Mouse (Mus musculus): Measurements from ENCODE around the gene Tceanc2. TPM values are rescaled to one million over a fixed set of nuclear protein-coding genes. Genes with fewer than 3 reads are reported as not detected.
A peak's percentile ranks its signal among the peaks of the same experiment; 100 is the strongest.

The Tceanc2 gene
- total RNA-seq, 2 experiments from 2014 or later, result 16.5 to 20.7 TPM

DNA sequence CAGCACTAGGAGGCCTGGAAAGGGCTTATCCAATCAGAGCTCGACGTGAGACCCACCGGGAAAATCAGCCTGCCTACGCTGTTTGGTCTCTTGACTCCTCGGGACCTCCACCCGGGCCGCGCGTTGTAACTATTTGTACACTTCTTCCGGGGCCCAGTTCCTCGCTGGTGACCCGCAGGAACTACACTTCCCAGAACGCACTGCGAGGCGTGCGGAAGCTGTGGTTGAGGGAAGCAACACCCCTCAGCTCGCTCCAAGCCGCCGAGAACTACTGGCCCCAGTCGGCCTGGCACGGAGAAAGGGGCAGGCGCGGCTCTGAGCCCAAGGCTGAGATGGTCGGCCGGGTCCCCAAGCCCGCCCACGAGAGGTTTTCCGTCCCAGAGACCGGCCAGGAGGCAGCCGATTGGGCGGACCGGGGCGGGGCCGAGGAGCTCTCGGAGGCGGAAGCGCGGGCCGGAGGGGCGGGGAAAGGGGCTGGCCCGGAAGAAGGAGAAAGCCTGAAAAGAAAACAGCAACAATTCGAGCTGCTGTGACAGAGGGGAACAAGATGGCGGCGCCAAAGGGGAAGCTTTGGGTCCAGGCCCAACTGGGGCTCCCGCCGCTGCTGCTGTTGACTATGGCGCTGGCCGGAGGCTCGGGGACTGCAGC lies 610 bp downstream of the Tceanc2 start, which contains the start of gene Tmem59:
Gene Tmem59, plus strand, starts transcription at position 218 of the 648 bp plus-strand sequence.
- DNase-seq, result peak; percentile 97 to 98

- no peak for DNase-seq
Observed at GRCm38 (mm10) chr4:107177506-107177905, 1.4 kb downstream of the Tceanc2 start.

DNA sequence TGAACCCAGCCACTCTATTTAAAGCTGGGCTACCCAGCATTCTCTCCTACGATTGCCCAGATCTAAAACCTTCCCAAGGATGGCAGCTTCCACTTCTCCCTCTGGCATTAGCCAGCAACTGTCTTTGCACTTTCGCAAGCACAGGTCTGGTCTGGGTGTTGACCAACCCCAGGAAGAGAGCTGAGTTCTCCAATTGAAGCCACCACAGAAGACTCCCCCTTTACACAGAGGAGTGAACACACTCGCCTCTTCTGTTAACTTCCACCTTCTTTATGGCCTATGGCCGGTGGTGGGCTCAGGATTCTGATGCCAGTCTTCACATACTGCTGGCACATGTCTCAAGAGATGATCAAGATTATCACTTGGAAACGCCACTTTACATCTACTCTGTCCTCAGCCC lies 11.1 kb downstream of the Tceanc2 start:
- no peak for DNase-seq

GRCm38 (mm10) chr4:107166700-107167099 lies 12.2 kb downstream of the Tceanc2 start:
- DNase-seq, result no peak

DNA sequence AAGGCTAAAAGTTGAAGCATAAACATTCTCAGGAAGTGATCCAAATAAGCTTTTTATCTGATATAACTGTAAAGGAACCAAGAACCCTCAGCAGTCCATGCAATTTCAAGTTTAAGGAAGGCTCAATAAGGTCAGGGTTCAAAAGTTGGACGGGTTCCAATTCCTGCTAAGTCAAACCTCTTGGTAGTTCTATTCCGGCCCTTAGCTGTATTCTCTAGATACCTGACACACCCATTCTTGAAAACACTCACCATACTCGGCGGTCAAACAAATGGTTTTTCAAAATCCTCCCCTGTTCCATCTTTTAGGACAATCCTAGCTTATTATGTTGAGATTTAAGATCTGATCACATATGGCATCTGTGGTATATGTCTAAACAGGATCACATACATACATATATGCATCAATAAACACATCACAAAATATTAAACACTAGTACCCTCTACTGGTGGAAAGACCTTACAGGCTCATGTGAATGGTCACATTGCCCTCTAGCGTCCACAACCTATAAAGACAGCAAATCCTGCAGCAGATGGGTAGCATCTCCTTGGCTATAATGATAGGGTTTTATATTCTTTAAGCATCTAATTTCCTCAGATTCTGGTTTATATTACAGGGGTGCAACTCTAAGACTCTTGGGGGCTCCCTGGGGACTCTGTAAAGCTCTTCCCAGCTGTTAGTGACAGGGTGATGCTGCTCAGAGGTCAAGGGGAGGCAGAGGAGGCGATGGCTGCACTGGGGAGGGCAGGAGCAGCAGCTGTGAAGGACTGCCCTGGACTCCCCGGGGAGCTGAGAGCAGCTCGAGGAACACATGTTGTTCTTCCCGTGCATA lies 14.9 kb downstream of the Tceanc2 start:
- DNase-seq, result peak; percentile 47 to 72

- DNase-seq, result no peak
Observed at GRCm38 (mm10) chr4:107163341-107163740, 15.6 kb downstream of the Tceanc2 start.

DNA sequence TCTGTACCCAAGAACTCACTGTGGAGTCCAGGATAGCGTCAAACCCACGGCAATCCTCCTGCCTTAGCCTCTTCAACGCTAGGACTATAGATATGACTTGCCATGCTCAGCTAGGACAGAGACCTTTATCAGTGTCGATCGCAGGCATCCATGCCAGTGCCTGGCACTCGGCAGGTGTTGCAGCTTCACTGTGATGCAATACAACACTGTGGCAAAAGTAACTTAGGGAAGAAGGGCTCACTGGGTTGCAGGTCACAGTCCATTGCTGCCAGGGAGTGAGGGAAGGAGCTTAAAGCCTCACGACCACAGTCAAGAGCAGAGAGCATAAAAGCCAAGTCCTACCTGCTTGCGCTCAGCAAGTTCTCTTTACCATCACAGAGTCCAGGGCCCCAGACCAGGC lies 18.7 kb downstream of the Tceanc2 start:
- DNase-seq, result no peak

- DNase-seq, result no peak
Observed at GRCm38 (mm10) chr4:107159166-107159773, 19.6 kb downstream of the Tceanc2 start.

DNA sequence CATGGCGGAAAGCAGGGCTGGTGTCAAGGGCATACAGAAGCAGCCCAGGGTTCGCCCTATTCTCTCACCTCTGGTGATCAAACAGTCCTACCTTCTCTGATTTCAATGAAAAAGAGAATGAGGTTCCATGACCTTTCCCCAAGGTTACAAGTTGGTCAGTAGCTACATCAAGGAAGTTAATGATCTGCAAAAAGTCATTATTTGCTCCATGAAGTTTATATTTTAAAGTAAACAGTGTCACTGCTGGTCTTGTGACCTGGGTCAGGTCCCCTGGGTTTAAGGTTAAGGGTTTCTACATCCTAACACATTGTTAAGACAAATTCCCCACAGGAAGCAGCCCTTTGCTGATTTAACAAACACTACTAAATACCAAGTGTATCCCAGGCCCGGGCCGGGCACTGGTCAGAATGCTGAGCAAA lies 21.9 kb downstream of the Tceanc2 start:
- no peak for DNase-seq

DNA sequence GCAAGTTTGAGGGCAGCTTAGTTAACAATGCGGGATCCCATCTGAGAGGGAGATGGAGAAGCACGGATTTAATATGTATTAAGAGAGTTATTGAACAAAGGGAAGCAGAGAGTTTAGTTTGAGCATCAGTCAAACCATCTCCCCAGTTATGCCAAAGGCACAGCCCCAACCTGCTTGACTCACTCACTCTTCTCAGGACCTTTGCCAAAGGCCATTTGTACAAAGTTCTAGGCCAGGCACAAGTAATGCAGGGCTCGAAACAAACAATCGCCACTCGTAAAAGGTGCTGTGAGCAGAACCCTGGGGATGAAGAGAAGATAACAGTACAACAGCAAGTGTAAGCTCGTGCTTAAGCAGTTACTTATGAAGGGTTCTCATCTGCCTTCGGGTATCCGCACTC lies 26.3 kb downstream of the Tceanc2 start:
- no peak for DNase-seq

- no peak for DNase-seq
Observed at GRCm38 (mm10) chr4:107150991-107151390, 27.9 kb downstream of the Tceanc2 start.

DNA sequence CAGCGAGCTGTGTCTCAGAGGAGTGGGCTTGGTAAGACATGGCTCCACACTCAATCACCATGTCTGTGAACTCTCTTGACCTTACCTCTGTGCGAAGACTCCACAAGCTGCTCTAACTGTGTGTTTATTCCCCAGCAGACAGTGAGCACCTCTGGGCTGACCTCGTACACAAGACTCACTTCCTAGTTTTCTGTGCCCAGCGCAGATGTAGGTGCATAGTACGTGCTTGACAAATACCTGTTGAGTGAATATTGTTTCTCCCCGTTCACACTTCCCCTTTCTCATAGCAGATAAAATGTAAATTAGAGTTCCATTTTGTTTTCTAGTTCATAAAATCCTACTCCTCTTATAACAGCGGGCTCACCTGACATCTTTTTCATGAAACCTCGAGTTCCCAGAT lies 35.4 kb downstream of the Tceanc2 start:
- no peak for DNase-seq

DNA sequence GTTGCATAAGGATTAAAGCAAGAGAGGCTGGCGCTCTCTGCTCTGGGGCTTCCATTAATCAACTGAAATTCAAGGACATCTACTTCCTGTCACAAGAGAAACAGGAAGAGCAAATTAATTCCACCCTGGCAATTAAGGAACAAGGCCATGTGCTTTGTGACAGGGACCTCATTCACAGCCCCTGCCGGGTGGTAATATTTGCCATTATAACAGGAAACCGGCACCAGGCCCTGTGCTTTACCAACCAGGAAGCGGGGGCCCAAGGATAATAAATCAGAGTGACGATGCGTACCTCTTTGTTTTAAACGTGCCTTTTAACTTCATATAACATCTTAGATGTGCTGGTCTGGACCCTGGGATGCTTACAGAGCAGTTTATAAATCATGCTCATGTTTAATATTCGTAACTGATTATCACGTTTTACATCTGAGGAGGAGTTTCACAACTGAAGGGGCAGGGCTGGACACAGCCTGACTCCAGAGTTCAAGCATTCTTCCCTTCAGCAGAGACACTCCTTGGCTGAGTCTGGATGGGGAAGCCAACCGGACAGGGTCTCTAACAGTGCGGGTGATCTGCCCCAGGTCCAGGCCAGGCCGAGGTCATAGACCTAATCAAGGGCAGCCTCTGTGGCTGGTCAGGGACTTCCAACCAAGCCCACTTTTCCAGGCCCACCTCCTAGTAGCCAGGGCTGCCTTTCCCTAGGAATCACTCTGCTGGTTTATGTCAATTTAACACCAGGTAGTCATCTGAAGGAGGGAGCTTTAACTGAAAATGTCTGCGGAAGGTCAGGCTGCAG lies 38.9 kb downstream of the Tceanc2 start:
- DNase-seq, result no peak

DNA sequence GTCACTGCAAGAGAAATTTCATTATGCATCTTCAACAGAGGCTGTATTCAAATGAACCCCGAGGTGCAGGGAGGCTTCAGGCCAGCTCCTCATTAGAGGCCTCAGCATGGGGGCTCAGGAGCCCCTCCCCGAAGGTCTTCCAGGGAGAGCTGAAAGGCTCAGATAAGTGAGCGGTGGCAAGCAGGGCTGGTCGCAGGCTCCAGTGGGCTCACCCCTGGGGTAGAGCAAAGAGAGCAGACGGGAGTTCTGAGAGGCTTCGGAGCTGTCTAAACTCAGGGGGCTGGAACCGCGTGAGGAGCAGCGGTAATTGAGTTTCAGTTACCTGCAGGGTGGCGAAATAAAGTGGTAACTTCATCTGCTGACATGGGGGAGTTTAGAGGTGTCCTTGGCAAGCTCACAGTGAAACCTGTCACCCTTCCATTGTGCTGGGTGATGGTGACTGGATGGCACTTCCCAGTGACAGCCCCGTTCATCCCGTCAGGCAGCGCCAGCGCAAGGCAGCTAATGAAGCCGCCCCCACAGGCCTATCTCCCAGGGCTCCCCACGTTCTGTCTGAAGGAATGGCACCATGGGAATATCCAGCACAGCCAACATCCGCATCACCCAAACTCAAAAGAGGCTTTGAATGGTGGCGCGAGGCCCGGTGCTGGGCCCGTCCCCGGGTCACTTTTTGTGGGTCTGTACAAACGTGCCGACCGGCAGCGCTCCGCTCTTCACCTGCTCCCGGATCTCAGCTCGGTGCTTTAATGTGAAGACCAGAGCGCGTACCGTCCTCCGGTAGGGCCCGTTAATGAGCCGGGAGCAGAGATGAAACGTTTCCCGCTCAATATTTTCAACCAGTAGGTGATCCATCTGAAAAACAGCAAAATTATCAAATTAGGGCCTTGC lies 39.7 kb downstream of the Tceanc2 start:
- DNase-seq, result no peak

GRCm38 (mm10) chr4:107136531-107136930 lies 42.4 kb downstream of the Tceanc2 start:
- DNase-seq, result no peak

- DNase-seq, result no peak
Observed at GRCm38 (mm10) chr4:107135663-107136062, 43.3 kb downstream of the Tceanc2 start.

- no peak for DNase-seq
Observed at GRCm38 (mm10) chr4:107134891-107135290, 44.0 kb downstream of the Tceanc2 start.

GRCm38 (mm10) chr4:107130534-107130933 lies 48.4 kb downstream of the Tceanc2 start:
- DNase-seq, result no peak

- DNase-seq, result no peak
Observed at GRCm38 (mm10) chr4:107129373-107129772, 49.5 kb downstream of the Tceanc2 start.

GRCm38 (mm10) chr4:107127901-107128669 lies 50.8 kb downstream of the Tceanc2 start:
- no peak for DNase-seq
